Mouse (Mus musculus) adrenal gland, postnatal 25 days (tissue): ENCODE measurements at regions not wholly inside any gene's neighbourhood (a gene's known extent, or its start where the extent isn't known, plus 50 kb on each side); places are given as distances from the start of the nearest gene placed in this dataset.
"Not testable (repeated sequence)": the region's sequence is repeated elsewhere in the genome, so short reads cannot be mapped to it uniquely, and the experiment has no call there.

Experiments used
- DNase-seq: peaks from one replicate; pipeline ENCODE4 v3.0.0; 2021; ENCODE audit warnings: mixed read lengths

DNA sequence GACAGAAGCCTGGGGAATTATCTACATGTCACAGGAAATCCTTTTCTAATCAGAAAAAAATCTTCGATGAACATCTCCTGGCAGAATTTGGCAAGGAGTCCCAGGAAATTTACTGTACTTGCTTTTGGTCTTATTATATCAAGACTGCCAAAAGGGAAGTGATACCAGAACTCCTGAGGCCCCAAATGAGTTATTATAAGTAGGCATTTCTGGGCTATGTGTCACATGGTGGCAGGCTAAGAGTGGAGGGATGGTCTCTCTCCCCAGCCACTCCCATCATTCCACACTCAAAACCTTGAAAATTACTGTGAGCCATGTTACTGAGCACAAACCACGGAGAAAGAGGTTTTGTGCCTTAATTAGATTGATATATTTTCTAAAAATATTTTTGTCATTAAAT is 94.0 kb upstream of the Cdk6 start:
- DNase-seq, result no peak

DNA sequence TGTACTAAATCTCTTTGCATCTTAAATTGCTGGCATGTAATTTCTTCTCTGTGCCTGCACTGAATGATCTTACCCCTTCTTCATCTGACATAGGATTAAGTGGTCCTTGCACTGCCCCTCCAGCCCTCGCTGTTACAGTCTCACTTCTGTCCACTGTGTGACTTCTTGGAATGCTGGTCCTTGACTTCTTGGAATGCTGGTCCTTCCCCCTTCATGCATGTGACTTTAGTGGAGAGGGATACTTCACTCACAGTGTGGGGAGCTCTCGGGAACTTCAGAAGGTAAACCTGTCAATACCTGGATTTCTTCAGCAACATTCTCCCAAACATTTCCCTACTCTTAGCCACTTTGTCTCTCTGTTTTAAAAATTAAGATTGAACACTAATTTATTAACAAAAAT is 91.0 kb upstream of the Cdk6 start:
- DNase-seq, result no peak

DNA sequence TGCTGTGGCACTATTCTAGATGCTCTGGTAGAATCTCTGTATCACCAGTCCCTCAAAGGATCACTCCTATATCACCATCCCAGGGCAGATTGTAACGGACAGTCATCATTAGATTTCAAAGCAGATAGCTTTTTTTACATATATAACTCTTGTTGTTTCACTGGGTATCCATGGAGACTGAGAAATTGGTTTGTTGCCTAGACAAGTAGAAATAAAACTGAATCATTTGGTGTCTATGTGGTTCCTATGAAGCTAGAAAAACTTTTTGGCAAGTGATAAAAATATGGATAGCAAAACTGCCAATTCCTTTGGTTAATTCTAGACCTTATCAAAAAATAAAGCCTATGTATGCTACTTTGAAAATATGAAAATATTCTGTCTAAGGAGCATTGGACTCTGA is 81.0 kb upstream of the Cdk6 start:
- no peak for DNase-seq

DNA sequence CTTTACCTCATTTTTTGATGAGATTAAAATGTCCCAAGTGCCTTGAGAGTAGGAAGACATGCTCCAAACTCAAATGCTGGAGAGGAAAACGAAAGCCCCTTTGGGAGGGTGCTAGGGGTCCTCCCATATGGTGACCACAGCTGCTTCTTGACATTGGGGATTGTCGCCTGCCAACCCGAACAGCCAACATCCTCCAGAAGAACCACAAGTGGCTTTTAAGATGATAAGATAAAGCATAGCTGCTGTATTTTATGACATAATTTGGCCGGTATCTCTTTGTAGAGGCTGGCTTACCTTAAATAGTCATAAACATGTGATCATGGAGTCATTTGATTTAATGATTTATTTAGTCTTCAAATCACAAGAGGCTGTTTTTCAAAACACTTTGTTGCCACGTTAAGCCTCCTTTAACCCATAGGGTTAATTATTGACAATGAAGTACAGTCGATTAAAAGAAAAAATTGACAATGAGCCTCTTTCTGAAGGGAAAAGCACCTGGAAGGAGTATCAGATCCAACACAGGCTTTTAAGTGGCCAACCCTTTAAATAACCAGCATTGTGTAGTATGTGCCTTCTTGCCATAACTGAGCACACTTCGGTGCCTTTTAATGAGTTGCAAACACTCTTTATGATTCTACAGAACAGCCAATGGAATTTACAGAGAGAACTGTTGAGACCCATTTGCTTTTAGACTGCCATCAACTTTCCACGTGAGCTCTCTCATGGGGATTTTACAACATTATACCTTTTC is 76.1 kb upstream of the Cdk6 start:
- not testable (repeated sequence) for DNase-seq

DNA sequence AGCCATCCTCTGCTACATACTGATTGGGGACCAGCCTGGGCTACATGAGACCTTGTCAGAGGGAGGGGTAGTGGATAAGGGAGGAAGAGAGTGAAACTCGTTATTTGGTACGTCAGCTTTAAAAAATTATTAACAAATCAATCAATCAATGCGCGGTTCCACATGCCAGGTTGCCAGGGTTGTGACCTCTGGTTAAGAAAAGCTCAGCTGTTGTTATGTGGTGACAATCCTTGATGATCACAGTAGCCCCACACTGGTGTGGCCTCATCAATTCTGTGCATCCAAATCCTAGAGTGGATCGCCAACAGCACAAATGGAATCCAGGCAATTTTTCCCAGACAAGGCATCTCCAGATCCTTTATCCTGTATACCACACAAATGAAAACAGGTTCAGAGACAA is 74.3 kb upstream of the Cdk6 start:
- no peak for DNase-seq

DNA sequence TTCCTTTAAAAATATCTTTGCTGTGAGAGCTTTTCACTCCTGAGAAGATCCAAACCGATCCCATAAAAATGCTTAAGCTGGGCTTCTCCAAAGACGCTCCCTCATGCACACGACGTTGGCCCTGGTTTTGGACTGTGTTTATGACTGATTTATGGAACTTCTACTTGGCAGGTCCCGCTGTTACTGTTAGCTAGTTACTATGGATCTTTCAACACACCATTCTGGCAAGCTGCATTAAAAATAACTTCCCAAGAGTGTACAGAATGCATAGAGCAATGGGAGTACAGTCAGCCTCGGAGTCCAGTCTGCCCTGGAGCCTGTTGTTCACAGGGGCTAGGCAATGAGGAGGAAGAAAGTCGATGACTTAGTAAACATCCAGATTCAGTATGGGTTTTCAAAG is 71.5 kb upstream of the Cdk6 start:
- DNase-seq, result no peak

DNA sequence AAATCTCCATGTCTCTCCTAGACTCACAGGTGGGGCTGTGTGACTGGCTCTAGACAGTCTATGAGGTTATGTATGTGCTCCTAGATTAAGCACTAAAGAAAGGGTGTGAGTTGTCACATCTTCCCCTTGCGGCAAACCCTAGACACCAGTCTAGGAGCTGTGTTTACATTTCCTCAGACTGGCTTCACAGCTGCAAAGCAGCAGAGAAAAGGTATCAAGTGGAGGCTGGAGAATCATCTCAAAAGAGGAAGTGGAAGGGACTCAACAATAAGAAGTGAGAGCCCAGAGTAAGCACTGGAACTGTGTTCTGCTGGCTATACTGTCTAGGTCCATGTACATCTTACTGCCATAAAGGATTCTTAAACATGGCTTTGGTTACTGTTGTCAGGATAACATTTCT is 68.1 kb upstream of the Cdk6 start:
- DNase-seq, result not testable (repeated sequence)

DNA sequence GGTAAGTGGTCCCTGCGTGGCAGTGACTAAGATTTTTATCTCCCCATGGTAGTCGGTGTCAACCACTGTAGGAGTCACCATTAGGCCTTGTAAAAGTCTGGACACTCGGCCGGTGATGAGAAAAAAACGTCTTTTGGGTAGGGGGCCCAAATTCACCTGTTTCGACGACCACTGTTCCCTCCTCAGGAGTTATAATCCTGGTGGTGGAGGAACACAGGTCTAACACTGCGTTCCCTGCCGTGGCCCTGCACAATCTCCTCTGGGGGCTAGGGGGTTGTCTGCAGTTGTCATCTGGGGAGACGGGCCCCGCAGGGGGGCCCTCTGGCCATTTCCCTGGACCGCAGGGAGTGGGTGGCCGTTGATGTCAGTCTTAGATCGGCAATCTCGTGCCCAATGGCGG is 64.0 kb upstream of the Cdk6 start:
- not testable (repeated sequence) for DNase-seq

DNA sequence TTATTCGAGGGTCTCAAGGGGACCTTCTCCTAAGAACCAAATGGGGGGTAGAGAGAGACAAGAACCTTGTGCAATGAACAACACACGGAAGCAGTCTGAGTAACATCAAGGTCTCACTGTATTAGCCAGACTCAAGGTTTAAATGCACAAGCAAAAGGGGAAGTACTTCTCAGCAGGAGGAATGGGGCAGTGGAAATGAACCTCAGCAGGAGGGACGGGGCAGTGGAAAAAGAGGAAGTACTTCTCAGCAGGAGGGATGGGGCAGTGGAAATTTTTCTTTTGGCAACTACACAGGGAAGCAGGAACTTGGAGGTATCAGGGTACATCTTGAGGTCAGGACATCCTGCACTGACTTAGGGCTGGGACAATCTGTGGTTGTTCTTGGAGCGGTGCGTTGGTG is 62.3 kb upstream of the Cdk6 start:
- not testable (repeated sequence) for DNase-seq

DNA sequence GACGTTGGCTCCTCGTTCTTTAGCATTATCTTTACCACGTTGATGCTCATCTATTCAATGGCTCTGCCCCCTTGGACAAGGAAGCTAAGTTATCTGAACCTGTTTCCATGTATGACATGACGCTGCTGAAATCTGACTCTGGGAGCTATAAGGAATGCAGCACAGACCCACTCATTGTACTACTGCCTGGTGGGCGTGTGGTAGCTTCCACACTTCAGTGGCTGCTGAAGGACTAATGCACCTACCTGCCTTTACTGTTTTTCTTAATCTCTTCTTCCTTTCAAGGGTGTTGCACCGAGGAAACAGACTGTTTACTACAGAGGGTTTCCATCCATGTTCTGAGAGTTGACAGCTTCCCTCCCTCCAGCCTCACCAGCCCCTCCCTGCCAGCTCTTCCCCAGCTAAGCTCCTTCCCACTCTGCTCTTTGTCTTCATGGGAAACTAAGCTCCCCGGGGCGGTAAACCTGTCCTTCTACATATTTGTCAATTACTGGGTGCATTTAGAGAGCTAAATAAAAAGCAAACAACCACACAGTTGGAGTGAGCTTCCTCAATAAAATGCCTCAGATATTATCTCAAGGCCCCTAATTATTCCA is 59.3 kb upstream of the Cdk6 start:
- DNase-seq, result not testable (repeated sequence)

DNA sequence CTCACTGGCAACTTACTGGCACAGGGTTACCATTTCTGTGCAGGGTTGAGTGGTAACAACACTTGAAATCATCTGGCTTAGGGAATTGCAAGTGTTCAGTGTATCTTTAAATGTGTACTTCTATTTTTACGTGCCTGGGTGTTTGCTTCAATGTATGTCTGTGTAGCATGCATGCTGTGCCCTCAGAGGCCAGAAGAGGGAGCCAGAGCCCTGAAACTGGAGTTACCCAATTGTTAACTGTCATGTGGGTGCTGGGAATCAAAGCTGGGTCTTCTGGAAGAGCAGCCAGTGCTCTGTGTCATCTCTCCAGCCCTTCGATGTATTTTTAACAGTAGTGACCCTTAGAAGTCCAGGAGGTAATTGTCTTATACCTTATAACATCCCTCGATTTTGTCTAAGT is 58.2 kb upstream of the Cdk6 start:
- DNase-seq, result no peak

DNA sequence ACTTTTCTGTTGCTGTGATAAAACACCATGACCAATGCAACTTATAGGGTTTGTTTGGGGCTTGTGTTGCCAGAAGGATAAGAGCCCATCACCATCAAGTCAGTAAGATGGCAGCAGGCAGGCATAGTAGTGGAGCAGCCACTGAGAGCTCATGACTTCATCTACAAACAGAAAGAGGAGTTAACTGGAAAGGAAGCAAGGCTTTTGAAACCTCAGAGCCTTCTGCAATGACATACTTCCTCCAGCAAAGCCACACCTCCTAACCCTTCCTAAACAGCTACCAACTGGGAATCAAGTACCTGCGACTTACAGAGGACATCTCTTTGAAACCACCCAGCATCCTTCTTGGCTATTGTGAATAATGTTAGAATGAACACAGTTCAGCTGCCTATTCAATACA is 57.0 kb upstream of the Cdk6 start:
- DNase-seq, result not testable (repeated sequence)

DNA sequence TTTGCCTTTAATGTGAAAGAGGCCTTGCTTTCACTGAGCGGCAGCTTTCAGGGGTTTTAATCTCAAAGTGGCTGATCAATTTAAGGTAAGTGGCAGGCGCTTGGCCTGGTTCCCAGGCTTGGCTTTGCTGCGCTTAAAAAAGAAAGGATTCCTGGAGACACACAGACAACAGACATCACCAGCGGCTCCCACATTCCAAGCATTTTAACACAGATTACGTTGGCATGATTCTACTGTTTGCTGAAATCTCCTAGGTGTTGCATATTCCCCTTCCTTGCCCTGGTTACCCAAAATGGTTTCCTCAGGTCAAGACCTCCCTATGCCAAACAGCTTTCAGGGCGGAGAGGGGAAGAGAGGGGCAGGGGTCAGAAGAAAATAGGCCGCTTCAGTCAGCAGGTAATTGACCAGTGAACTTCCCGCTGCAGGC is 51.3 kb upstream of the Cdk6 start:
- peak; percentile 15 for DNase-seq
